Mouse (Mus musculus) heart, postnatal 0 days (tissue): ENCODE measurements around the gene Gatm.

Experiments used
- CTCF ChIP-seq: IDR thresholded peaks from 2 replicates; pipeline ENCODE4 v1.5.1; 2016; ENCODE audit warnings: antibody characterized with exemption, control low read depth, low read depth
- EP300 ChIP-seq: IDR thresholded peaks from 2 replicates; pipeline ENCODE4 v1.6.1; 2016; ENCODE audit warnings: antibody characterized with exemption, low read depth

DNA sequence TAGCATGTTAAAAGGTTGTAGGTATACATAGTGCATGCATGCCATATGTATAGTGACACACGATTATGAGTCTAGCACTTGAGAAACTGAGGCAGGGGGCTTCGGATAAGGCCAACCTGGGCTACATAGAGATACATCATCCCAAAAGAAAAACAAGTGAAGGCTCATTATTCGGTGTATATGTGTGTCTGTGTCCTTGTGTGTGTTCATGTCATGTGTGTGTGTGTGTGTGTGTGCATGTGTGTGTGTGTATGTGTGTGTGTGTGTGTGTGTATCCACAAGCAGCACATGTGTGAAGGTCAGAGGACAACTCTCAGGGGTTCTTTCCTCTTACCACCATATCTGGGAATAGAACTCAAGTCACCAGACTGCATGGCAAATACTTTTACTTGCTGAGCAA is 28.8 kb downstream of the Gatm start:
- TF ChIP-seq CTCF (no peak), EP300 (no peak)
